Mouse (Mus musculus) forebrain, embryonic 14.5 days (tissue): Measurements from ENCODE around the gene Tnfaip8l2. TPM values are rescaled to one million over a fixed set of nuclear protein-coding genes. Genes with fewer than 3 reads are reported as not detected.

Experiments
- microRNA-seq: library from miRNA; unstranded; fragments of <30 nt; microRNA quantifications from one replicate; pipeline ENCODE4, GENCODE M21; 2016
- polyA plus RNA-seq: library from polyadenylated mRNA; unstranded; fragments of >200 nt; fragmentation: Nextera tagmentation; extraction: Ambion mirVana; gene quantifications from 2 replicates; pipeline ENCODE4 v1.2.1, GENCODE M21; 2014

The Tnfaip8l2 gene
- polyA plus RNA-seq, 1 experiment from 2014 or later: 2.6 TPM

Small RNA genes lying within 50 kb of the gene (microRNA-seq; reads per million reads assigned to microRNA genes)
- not detected for gene Mir8099-1

Other genes starting within 250 kb of the Tnfaip8l2 start
- gene Selenbp1, start 209.3 kb downstream of the Tnfaip8l2 start, polyA plus RNA-seq: 10.0 TPM in 2 replicates
- gene Rfx5, start 188.3 kb downstream of the Tnfaip8l2 start, polyA plus RNA-seq: 5.6 and 5.9 TPM in 2 replicates
- gene Pi4kb, start 167.6 kb downstream of the Tnfaip8l2 start, polyA plus RNA-seq: 28.8 and 31.0 TPM in 2 replicates
- gene Zfp687, start 126.9 kb downstream of the Tnfaip8l2 start, polyA plus RNA-seq: 16.4 and 21.8 TPM in 2 replicates
- gene Psmd4, start 99.7 kb downstream of the Tnfaip8l2 start, polyA plus RNA-seq: 293 and 334 TPM in 2 replicates
- 14.2 and 16.4 TPM in 2 replicates for gene Pip5k1a, start 35.4 kb downstream of the Tnfaip8l2 start, polyA plus RNA-seq
- 225 and 235 TPM in 2 replicates for gene Vps72, start 31.3 kb downstream of the Tnfaip8l2 start, polyA plus RNA-seq
- 0.55 and 0.83 TPM in 2 replicates for gene Tmod4, start 17.9 kb downstream of the Tnfaip8l2 start, polyA plus RNA-seq
- gene Scnm1, start 8.3 kb downstream of the Tnfaip8l2 start, polyA plus RNA-seq: 99.6 and 107 TPM in 2 replicates
- 31.4 and 31.8 TPM in 2 replicates for gene Lysmd1, start 8.3 kb downstream of the Tnfaip8l2 start, polyA plus RNA-seq
- gene Sema6c, start 18.1 kb upstream of the Tnfaip8l2 start, polyA plus RNA-seq: 22.8 and 25.2 TPM in 2 replicates
- 4.0 and 4.3 TPM in 2 replicates for gene Gabpb2, start 75.6 kb upstream of the Tnfaip8l2 start, polyA plus RNA-seq
- gene Cdc42se1, start 86.4 kb upstream of the Tnfaip8l2 start, polyA plus RNA-seq: 99.4 and 99.7 TPM in 2 replicates
- 444 and 548 TPM in 2 replicates for gene Mllt11, start 89.8 kb upstream of the Tnfaip8l2 start, polyA plus RNA-seq
- gene Gm128, start 99.2 kb upstream of the Tnfaip8l2 start, polyA plus RNA-seq: 0.17 TPM in 1 of 2 replicates, not detected in the other
- gene Bnipl, start 108.8 kb upstream of the Tnfaip8l2 start, polyA plus RNA-seq: not detected in 2 replicates
- gene Mindy1, start 139.0 kb upstream of the Tnfaip8l2 start, polyA plus RNA-seq: 48.6 and 50.7 TPM in 2 replicates
- 40.7 and 42.7 TPM in 2 replicates for gene Prune1, start 139.7 kb upstream of the Tnfaip8l2 start, polyA plus RNA-seq
- gene Anxa9, start 164.8 kb upstream of the Tnfaip8l2 start, polyA plus RNA-seq: 0.27 and 0.64 TPM in 2 replicates
- gene Cers2, start 172.4 kb upstream of the Tnfaip8l2 start, polyA plus RNA-seq: 75.8 and 91.8 TPM in 2 replicates
- 42.2 and 48.9 TPM in 2 replicates for gene Setdb1, start 214.8 kb upstream of the Tnfaip8l2 start, polyA plus RNA-seq